Mouse (Mus musculus) erythroblast, adult 5-6 weeks (primary cell): ENCODE data around the gene 4930469K13Rik. TPM values are rescaled to one million over a fixed set of nuclear protein-coding genes. Genes with fewer than 3 reads are reported as not detected.
A peak's percentile ranks its signal among the peaks of the same experiment; 100 is the strongest.

ENCODE experiments used
- ATAC-seq: replicated peaks from 2 replicates; pipeline ENCODE4 v1.8.0; 2016; ENCODE audit warnings: moderate number of reproducible peaks, mild to moderate bottlenecking, moderate TSS enrichment, inconsistent platforms; ENCODE audit not compliant: poor library complexity, low FRiP score, severe bottlenecking
- total RNA-seq, 2 experiments: library from RNA; stranded (forward) in 1 of 2; stranded (reverse) in 1 of 2; fragments of 150-400 nt in 1 of 2; fragments of 200-764, 138-1000 nt in 1 of 2; gene quantifications; 2 replicates each; pipeline versions ENCODE4 v1.2.3 to v1.2.4; 2015 to 2017; ENCODE audit warnings: low replicate concordance in 2 of 2

The 4930469K13Rik gene
- total RNA-seq, 2 experiments from 2014 or later: not detected

DNA sequence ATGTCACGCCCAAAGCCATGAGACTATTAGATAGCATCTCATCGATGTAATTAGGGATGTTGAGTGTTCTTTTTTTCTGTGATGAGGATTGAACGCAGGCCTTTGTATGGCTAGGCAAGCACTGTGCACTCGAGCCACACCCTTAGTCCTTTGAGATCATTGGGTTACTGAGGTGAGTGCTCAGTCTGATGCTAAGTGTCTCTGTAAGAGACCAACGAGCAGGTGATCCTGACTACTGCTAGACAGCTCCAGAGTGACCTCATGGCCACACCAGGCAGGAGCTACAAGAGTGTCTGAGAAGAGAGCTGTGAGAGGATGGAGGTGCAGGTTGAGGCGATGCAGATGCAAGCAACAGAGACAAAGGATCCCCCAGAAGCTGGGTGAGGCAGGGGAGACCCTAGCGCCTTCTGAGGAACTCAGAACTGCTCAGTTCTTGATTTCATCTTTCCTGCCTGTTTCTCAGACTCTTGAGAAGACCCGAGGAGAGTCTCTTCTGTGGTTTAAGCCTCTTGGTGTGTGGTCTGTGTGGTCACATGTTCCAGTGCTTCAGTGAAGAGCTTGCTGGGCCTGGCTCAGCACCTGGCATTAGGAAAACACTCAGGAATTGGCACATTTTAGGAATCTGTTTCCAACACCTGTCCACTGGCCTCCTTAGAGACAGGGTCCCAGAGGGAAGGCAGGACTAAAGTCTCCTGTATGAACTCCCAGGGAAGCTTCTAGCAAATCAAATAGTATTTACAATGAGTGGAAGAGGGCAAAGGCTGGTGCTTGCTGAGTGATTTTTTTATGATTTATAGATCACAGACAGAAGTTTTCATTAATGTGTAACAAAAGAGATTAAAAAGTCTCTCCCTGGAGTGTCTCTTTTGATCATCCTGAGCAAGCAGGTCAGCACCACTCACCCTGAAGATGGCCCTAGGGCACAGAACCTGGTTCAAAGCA lies 146.4 kb downstream of the 4930469K13Rik start:
- ATAC-seq: no peak

DNA sequence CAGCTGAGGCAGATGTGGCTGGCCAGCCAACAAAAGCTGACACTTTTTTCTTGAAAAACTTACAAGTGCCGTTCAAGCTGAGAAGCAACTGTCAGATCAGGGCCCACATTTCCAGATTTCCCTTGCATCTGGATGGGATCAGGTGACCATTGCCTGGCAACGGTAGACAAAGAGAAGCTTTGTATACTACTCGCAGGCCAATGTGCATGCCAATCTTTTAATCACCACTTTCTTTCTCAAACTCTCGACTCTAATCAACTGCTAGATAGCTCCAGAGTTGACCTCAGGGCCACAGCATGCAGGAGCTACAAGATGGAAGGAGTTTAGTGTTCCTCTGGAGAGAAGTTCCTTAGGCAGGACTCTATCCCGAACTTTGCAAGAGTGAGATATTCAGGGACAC lies 147.2 kb downstream of the 4930469K13Rik start:
- ATAC-seq: no peak

DNA sequence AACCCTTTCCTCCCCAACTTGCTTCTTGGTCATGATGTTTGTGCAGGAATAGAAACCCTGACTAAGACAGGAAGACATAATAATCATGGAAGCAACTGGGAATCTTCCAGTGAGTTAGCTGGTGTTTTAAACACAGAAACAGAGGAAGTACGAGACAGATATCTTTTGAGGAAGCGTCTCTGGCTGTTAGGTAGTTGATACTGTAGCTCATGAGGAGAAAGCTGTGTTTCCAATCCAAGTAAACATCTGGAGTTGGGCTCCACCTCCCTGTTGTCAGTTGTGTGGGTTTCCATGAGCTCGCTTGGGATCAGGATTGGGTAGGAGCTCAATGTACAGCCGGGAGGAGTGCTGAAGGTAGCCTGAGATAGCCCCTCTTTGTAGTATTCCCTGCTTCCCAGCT lies 151.9 kb downstream of the 4930469K13Rik start:
- no peak for ATAC-seq

DNA sequence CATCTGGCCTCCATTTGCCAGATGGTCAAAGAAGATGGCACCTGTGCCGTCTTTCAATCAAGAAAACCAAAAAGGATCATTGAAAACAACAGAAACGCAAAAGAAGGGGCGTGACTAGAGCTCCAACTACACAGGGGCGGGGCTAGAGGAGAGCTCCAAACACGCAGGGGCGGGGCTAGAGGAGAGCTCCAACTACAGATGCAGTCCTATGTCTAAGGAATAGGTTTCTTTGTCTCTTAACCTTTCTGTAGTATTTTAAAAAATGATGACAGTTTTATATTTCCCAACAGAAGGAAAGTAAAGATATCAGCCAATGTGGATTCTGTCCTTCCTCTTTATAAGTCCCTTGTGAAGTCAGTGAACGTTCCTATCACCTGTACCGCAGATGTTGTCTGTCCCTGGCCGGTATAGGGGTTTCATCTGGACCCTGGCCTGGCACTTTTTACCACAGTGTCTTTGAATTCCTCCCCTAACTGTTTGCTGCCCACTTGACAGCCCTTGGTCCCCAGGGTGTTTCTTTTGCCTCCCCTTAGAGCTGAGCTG lies 153.5 kb downstream of the 4930469K13Rik start:
- ATAC-seq: no peak

DNA sequence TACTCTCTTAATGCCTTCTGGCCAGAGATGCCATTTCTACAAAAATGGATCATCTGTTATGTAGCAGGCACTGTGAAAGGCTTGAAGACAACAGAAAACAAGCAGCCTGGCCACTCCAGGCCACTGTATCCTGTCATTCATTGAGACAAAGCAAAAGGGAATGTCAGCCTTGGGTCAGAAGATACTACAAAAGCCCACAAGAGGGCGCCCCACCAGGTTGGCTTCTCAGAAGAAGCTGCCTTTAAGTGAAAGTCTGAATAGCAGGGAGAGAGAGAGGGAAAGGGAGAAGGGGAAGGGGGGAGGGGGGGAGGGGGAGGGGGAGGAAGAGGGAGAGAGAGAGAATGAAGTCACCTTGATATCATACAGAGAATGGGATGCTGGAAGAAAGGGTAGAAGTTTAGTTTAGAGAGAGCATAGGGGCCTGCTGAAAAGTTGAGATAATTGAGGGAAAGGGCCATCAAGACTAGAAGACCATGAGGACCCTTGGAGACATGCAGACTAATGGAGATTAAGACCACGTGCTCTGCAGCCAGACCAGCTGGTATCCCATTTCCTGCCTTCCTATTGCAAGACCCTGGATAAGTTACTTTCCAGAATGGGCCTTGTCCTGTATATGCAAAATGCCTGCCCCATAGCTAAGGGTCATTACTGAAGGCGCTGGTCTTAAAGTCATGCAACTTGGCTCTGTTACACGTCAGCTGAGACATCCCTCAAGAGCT lies 154.1 kb downstream of the 4930469K13Rik start:
- no peak for ATAC-seq

DNA sequence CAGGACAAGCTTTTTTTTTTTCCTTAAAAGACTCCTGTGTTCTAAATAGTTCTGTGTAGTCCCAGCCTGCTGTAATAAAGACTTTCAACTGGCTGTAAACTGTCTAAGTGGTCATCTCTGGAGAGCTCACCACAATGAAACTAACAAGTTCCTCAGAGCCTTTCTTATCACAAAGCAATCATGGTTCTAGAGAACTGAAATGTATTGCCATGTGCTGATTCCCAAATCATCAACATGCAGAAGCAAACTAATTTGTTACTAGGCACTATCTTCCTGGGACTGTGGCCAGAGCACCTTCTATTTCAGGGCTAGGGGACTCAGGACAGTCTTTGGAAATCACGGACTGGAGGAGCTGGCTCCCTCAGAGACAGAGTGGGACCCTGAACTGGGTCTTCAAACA lies 154.8 kb downstream of the 4930469K13Rik start:
- no peak for ATAC-seq

DNA sequence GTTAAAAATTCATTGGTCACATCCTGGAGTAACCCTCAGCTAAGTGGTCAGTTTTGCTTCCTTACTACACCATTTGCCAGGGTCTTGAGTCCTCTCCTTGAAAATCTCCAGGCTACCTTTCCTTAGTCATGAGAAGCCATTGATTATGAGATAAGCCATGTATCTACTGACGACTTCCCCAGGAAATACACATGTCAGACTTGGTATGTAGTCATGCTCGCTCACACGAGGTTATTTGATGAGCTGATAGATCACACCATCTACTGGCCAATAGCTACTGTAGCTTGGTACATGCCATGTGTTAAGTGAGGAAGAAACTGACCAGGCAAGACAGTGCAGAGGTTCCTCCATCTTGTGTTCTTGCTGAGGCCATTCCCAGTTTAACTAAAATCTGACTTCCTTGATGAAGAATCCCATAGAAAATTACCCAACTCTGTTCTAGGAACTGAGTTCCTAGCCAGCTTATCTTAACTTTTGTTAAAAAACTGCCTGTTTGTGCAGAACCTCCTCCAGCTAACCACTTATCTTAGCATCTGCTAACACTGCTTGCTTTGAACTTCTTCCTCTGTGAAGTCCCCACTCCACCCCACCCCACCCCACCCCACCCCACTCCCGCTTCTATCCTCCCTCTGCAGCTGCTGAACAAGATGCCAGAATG lies 158.8 kb downstream of the 4930469K13Rik start:
- ATAC-seq: no peak

DNA sequence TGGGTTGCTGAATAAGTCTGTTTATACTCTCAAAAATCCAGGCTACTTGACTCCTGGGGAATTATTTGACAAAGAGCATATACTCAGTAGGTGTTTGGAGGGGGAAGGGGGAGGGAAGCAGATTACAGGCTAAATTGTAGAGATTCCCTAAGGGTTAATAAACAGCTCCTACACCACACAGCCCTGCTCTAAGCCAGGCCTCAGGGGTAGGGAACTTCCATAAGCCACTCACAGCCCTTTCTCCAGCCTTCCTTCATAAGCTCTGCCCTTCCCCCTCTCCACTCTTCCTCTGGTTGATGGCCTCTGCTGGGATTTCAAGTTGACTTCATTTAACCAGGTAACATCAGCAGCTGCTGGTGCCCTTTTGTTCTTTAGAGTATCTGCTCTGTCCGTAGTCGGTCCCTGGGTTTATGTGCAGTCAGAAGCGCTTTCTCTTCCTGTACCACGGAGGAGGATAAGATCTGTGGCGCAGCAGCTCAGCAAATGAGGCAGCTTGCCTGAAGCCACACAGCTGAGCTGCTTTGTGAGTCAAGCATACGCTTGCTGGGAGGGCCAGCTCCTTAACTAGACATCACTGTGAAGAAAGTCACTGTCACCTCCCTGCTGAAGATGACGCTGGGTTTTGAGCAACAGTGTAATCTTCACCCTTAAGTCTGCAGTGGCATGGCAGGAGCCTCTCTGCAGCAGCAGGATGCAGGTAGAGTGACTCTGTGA lies 159.6 kb downstream of the 4930469K13Rik start:
- 0 out of 2 replicates have a peak, but pooled peaks have one; percentile 28 for ATAC-seq

DNA sequence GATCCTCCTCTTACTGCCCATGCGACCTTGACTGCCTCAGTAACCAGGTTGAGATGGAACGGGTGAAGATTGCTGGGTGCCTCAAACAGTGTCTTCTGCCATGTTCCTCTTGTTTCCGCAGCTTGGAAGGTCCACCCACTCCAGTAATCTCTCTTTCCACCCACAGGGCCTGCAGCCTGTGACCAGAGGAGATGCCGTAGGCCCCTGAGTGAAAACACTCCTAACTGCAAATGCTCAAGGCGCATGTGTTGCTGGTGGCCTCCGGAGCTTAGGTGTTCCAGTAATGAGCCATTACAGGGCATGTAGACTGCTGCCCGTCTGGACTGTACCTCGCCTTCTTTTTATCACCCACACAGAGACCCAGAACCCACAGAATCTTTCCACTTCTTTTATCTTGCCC lies 160.7 kb downstream of the 4930469K13Rik start:
- no peak for ATAC-seq

DNA sequence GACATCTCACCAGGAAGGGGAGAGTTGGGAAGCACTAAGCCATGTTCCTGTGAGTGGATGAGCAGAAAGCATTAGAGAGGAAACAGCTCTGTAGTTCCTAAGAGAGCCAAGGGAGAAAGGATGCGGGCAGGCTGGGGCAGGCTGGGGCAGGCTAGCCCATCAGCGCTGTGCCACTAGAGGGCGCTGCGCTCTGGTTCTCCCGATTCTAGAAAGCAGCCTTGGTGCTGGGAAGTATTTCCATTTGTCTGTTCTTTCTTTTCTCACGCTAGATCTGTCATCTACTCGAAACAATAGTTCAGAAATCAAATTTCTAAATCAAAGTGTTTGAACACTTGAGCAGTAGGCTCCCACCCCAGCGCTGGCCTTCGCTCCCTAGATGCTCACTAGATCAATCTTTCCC lies 164.1 kb downstream of the 4930469K13Rik start:
- peak; percentile 66; the same call in 1 of the 2 replicates for ATAC-seq

DNA sequence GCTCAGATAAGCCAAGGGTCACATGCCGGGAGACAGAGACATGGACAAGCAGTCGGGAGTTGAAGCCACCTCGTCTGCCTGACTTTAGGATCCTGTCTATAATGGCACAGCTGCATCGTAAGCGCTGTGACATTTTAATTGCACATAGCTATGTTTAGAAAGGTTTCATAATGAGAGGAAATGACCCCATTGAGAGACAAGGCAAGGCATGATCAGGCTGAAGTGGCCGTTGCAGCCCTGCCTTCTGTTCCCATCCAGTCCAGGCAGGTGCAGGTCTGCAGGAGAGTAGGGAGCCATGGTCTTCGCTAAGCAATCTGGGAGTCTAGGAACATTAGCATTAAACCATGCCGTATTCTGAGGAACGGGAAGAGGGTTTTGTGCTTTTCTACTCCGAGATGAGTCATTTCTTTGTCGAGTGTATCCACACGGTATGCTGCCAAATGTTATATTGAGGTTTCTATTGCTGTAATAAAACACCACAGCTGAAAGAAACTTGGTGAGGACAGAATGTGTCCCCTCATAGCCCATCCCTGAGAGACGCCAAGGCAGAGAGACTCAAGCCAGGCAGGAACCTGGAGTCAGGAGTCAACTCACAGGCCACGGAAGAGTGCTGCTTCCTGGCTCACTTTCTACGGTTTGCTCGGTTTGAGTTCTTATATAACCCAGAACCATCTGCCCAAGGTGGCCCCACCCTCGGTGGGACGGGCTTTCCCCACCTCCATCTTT lies 165.8 kb downstream of the 4930469K13Rik start:
- no peak for ATAC-seq

DNA sequence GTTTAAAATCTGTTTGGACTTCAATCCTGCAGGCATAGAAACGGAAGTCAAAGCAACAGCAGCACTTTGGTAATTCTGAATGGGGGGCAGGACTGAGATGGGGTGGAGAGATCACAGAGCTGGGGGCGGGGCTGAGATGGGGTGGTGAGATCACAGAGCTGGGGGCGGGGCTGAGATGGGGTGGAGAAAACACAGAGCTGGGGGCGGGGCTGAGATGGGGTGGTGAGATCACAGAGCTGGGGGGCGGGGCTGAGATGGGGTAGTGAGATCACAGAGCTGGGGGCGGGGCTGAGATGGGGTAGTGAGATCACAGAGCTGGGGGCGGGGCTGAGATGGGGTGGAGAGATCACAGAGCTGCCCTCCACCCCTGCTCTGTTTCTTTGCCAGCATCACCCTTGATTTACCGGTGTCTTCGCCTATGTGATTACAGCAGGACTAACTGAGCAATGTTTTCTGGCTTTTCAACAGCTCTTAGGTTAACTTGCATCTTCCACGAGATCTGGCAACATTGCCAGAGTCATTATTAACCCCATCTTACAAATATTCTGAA lies 166.4 kb downstream of the 4930469K13Rik start:
- no peak for ATAC-seq

DNA sequence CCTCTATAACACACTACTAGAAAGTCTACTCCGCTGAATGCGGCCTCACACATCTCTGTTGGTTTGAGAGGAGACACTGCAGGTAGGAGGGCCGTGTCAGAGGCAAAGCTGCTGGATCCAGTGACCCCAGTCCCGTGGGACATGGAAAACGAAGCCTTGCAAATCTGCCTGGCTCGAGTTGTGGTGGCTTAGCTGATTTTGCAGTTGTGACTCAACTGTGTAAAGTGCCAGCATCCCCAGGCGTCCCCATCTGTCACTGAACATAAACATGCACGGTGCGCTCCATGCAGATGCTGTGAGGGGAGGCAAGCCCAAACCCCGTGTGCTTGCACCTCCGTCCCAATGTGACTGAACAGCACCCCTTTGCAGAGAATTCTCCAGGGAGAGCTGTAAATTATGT lies 168.9 kb downstream of the 4930469K13Rik start:
- ATAC-seq: no peak

DNA sequence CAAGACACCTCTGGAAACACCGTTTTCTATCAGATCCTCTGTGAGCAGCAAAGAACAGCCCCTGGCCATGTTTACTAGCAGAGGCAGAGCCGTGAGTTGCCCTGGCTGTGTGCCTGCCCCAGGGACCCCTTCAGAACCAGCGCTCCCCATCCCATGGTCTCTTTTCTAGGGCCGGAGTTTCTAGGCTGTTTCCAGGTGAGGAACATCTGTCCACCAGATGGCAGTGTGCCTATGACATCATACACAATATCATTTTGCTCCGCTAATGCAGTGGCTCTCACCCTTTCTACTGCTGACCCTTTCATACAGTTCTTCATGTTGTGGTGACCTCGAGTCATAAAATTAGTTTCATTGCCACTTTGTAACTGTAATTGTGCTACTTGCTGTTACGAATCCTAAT lies 169.7 kb downstream of the 4930469K13Rik start:
- no peak for ATAC-seq

DNA sequence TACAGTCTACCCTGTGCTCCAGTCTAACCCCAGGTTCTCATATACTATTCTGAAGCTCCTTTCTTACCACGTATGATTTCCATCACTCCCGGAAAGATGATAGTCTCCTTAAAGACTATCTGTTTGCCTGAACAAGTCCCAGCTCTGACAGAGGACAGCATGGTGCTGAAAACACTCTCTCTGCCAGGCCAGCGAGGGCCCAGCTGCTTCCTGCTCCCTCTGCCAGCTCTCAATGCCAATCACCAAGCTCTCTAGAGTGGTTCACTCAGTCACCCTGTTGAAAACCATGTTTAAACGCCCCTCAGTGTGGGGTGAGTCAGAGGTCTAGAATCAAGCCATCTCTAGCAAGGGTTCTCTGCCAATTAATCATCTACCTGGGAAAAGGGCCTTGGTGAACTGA lies 170.5 kb downstream of the 4930469K13Rik start:
- no peak for ATAC-seq

DNA sequence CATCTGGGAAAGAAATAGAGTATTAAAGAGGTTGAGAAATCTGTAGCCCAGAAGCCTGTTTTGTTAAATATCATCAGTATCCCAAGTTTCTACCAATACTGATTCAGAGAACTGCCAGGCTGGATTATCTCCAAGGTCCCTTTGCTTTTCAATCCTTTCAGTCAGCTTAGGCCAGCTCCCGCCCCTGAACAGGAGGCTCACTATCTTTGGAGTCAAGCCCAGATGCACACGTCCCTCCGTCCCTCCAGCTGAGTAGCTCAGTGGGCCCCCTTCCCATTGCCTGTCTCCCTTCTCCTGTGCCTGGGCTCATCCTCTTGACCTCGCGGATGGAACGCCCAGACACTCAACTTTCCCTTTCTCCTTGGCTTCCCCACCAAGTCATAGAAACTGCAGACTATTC lies 171.0 kb downstream of the 4930469K13Rik start:
- ATAC-seq: no peak

DNA sequence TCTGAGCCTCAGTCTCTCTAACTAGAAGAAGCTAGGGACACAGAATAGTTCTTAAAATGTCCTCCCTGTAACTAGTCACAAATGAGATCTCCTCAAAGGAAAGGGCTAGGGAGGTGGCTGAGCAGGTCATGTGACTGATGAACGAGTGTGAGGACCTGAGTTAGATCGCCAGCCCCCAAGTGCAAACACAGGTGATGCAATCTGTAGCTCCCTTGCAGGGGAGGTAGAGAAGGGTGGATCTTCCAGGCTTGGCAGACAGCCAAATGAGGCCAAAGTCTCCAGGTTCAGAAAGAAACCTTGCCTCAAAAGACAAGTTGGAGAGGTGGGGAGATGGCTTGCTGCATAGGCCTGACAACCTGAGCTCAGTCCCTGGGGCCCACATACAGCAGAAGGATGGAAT lies 171.8 kb downstream of the 4930469K13Rik start:
- no peak for ATAC-seq

DNA sequence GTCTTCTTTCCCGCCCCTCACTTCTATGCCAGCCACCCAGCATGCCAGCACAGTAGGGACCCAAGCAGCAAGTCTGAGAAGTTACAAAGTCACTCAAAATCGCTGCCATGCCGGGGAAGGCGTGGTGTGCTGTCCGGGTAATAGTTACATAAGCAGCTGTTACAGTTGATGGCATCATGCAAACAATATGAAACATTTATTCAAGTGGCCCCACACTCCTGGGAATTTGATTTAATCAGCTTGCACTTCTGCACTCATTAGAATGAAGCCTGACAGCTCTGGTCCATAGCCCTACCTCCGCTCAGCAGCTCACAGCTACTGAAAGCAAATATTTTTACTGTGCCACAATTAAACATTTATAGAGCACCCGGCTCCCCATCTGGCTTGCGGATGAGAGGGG lies 172.6 kb downstream of the 4930469K13Rik start:
- ATAC-seq: no peak
